Mouse (Mus musculus) CH12.LX (cell line): ENCODE data around the gene Foxp1.

Experiments used
- CHD2 ChIP-seq: IDR thresholded peaks from 2 replicates; pipeline ENCODE4 v1.6.1; 2011; ENCODE audit warnings: low read length, improper control_type of control experiment
- CTCF ChIP-seq, 2 experiments: IDR thresholded peaks in 1 of 2; conservative IDR thresholded peaks in 1 of 2; 2 replicates each; pipeline ENCODE4 v1.5.1; 2011 to 2012; ENCODE audit warnings: low read depth in 2 of 2, low read length in 2 of 2, improper control_type of control experiment in 1 of 2, inconsistent platforms in 1 of 2, mild to moderate bottlenecking in 1 of 2, moderate library complexity in 1 of 2
- ETS1 ChIP-seq: conservative IDR thresholded peaks from 2 replicates; pipeline ENCODE4 v1.6.1; 2012; ENCODE audit warnings: low read depth, mild to moderate bottlenecking, inconsistent platforms, low read length, improper control_type of control experiment, moderate library complexity
- IRF4 ChIP-seq: IDR thresholded peaks from 2 replicates; pipeline ENCODE4 v1.6.1; 2014; ENCODE audit warnings: low read depth, mild to moderate bottlenecking, inconsistent platforms, low read length, improper control_type of control experiment
- MAFK ChIP-seq: IDR thresholded peaks from 2 replicates; pipeline ENCODE4 v1.6.1; 2011; ENCODE audit warnings: low read length, improper control_type of control experiment; ENCODE audit not compliant: insufficient replicate concordance
- MAZ ChIP-seq: IDR thresholded peaks from 2 replicates; pipeline ENCODE4 v1.6.1; 2012; ENCODE audit warnings: low read depth, mild to moderate bottlenecking, inconsistent platforms, low read length, improper control_type of control experiment, moderate library complexity
- MEF2A ChIP-seq: IDR thresholded peaks from 2 replicates; pipeline ENCODE4 v1.6.1; 2014; ENCODE audit warnings: low read depth, mild to moderate bottlenecking, inconsistent platforms, low read length, improper control_type of control experiment, borderline replicate concordance
- MYC ChIP-seq: IDR thresholded peaks from 2 replicates; pipeline ENCODE4 v1.6.1; 2011; ENCODE audit warnings: low read depth, mild to moderate bottlenecking, improper control_type of control experiment, low read length
- POLR2A ChIP-seq: IDR thresholded peaks from 2 replicates; pipeline ENCODE4 v1.6.1; 2011; ENCODE audit warnings: low read depth, mild to moderate bottlenecking, improper control_type of control experiment, low read length
- SMC3 ChIP-seq: IDR thresholded peaks from 2 replicates; pipeline ENCODE4 v1.6.1; 2011; ENCODE audit warnings: low read depth, low read length, improper control_type of control experiment
- TCF12 ChIP-seq: IDR thresholded peaks from 2 replicates; pipeline ENCODE4 v1.6.1; 2014; ENCODE audit warnings: low read depth, mild to moderate bottlenecking, inconsistent platforms, low read length, improper control_type of control experiment
- USF1 ChIP-seq: IDR thresholded peaks from 2 replicates; pipeline ENCODE4 v1.6.1; 2014; ENCODE audit warnings: low read depth, mild to moderate bottlenecking, inconsistent platforms, low read length, improper control_type of control experiment
- ZKSCAN1 ChIP-seq: IDR thresholded peaks from 2 replicates; pipeline ENCODE4 v1.6.1; 2012; ENCODE audit warnings: low read depth, inconsistent platforms, low read length, improper control_type of control experiment, borderline replicate concordance
- ZMIZ1 ChIP-seq: IDR thresholded peaks from 2 replicates; pipeline ENCODE4 v1.6.1; 2012; ENCODE audit warnings: low read depth, mild to moderate bottlenecking, inconsistent platforms, low read length, improper control_type of control experiment

DNA sequence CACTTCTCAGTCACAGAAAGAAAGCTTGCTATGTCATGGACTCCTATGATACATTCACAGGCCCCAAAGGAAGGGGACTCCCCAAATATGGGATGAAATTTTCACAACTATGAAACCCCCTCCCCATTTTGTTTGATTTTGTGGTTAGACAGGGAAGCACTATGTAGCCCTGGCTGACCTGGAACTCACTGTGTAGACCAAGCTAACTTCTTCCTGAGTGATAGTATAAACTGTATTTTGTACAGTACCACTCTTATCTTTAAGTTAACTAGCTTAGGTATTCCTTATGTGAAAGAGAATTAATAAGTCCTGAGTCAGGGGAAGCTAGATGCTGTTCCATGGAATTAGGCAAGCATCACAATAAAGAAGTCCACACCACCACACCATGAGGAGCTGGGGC is 470.8 kb downstream of the Foxp1 start:
- no peak for TF ChIP-seq CTCF (conservative IDR thresholded peaks at IDR 0.05 in 1 of 2, IDR thresholded peaks at IDR 0.05 in 1 of 2; ENCODE audit: low read depth in 2 of 2, low read length in 2 of 2)
- TF ChIP-seq IRF4 = no peak
- TF ChIP-seq ZMIZ1 = no peak
- TF ChIP-seq MYC = 0 out of 2 replicates have a peak, but pooled peaks have one; percentile 51
- no peak for TF ChIP-seq MAFK
- no peak for TF ChIP-seq TCF12
- no peak for TF ChIP-seq POLR2A
- 0 out of 2 replicates have a peak, but pooled peaks have one; percentile 38 for TF ChIP-seq MAZ
- no peak for TF ChIP-seq MEF2A
- TF ChIP-seq CHD2 = 0 out of 2 replicates have a peak, but pooled peaks have one; percentile 31
- TF ChIP-seq ZKSCAN1 = no peak
- TF ChIP-seq USF1 = no peak
- TF ChIP-seq ETS1 = peak; percentile 31; the same call in 1 of the 2 replicates
- no peak for TF ChIP-seq SMC3
